Mouse (Mus musculus) heart, embryonic 10.5 days (tissue): Measurements from ENCODE around the gene Bmp4. TPM values are rescaled to one million over a fixed set of nuclear protein-coding genes. Genes with fewer than 3 reads are reported as not detected.

Experiments used
- DNase-seq: peaks from one replicate; pipeline ENCODE4 v3.0.0-alpha.2; 2017; ENCODE audit warnings: low spot score
- H3K27ac ChIP-seq: fragments of 300-500 bp; sonication (generic); 2 replicates; pipeline ENCODE4 v1.5.1; 2016; ENCODE audit warnings: mild to moderate bottlenecking
- H3K27me3 ChIP-seq: fragments of 300-500 bp; sonication (generic); 2 replicates; pipeline ENCODE4 v1.6.1; 2016; ENCODE audit warnings: mild to moderate bottlenecking; ENCODE audit not compliant: poor library complexity, insufficient read depth, severe bottlenecking
- H3K36me3 ChIP-seq: fragments of 300-500 bp; sonication (generic); 2 replicates; pipeline ENCODE4 v1.6.1; 2016; ENCODE audit warnings: mild to moderate bottlenecking, moderate library complexity
- H3K4me1 ChIP-seq: fragments of 300-500 bp; sonication (generic); 2 replicates; pipeline ENCODE4 v1.6.1; 2016; ENCODE audit warnings: mild to moderate bottlenecking
- H3K4me3 ChIP-seq: fragments of 300-500 bp; sonication (generic); 2 replicates; pipeline ENCODE4 v1.5.1; 2016; ENCODE audit warnings: mild to moderate bottlenecking, moderate library complexity
- H3K9me3 ChIP-seq: fragments of 300-500 bp; sonication (generic); 2 replicates; pipeline ENCODE4 v1.6.1; 2016; ENCODE audit warnings: mild to moderate bottlenecking, moderate library complexity
- WGBS: fragments of 180-500 bp; shearing (Covaris S2); methylation state at CpG from one replicate; pipeline ENCODE4 v1.1.7; 2016; 5-methylcytosine and 5-hydroxymethylcytosine counted together
- polyA plus RNA-seq: library from polyadenylated mRNA; unstranded; fragments of >200 nt; fragmentation: Nextera tagmentation; extraction: Ambion mirVana; gene quantifications from 2 replicates; pipeline ENCODE4 v1.2.1, GENCODE M21; 2016

Bmp4 gene
- polyA plus RNA-seq, 1 experiment from 2014 or later = 71.3 TPM

GRCm38 (mm10) chr14:46380286-46380721 is 10.2 kb downstream of the Bmp4 start:
- Histone ChIP-seq H3K4me1 (peaks cover 18% of the 10 kb centered on the region), H3K27me3 (peaks cover 40% of the 10 kb centered on the region), H3K27ac (peak overlapping the region; percentile 83), H3K36me3 (peaks cover 16% of the 10 kb centered on the region), H3K9me3 (no peaks in the 10 kb centered on the region), H3K4me3 (peak overlapping the region; percentile 65)
- no peak for DNase-seq
- WGBS = 7% methylated on average over 31 of the region's 31 CpGs

- peaks cover 15% of the 10 kb centered on the region for H3K4me1 ChIP-seq
- peak within 1 kb of the TSS; percentile 83 for H3K27ac ChIP-seq
- H3K27me3 ChIP-seq = peaks cover 38% of the 10 kb centered on the region
- H3K4me3 ChIP-seq = peak within 1 kb of the TSS; percentile 65
- no peaks in the 10 kb centered on the region for H3K9me3 ChIP-seq
- DNase-seq = no peak
- WGBS = 86% methylated on average over 12 of the region's 12 CpGs
- peaks cover 15% of the 10 kb centered on the region for H3K36me3 ChIP-seq
Measured at GRCm38 (mm10) chr14:46379285-46379684, 11.2 kb downstream of the Bmp4 start, which contains the start of gene Gm15217. Gm15217 (plus strand) TSS chr14:46379414.

- Histone ChIP-seq H3K27ac (no peak overlapping the region), H3K36me3 (no peaks in the 10 kb centered on the region), H3K27me3 (peaks cover 15% of the 10 kb centered on the region), H3K4me3 (no peak overlapping the region), H3K4me1 (peaks cover 10% of the 10 kb centered on the region), H3K9me3 (no peaks in the 10 kb centered on the region)
- no peak for DNase-seq
- 68% methylated on average over 5 of the region's 5 CpGs for WGBS
Measured at GRCm38 (mm10) chr14:46375796-46376195, 14.7 kb downstream of the Bmp4 start.

DNA sequence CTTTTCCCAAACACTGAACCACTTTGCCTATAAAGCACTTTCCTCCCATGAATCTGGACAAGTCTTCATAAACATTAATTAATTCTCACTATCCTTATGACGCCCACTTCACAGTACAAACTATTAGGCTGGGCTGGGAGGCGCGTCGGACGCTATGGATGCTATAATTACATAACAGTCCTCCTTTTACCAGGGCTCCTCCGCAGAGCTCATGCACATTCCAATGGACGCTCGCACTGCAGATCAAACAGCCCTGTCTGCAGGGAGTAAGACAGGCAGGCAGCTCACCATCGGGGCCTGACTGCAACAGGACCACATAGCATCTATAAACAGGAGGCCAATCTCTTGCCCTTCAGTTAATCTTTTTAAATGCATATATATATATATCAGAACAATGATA is 18.0 kb downstream of the Bmp4 start:
- DNase-seq = peak; percentile 79
- no peaks in the 10 kb centered on the region for H3K36me3 ChIP-seq
- H3K4me3 ChIP-seq = no peak overlapping the region
- H3K27ac ChIP-seq = no peak overlapping the region
- WGBS = 36% methylated on average over 9 of the region's 9 CpGs
- no peaks in the 10 kb centered on the region for H3K9me3 ChIP-seq
- H3K27me3 ChIP-seq = no peaks in the 10 kb centered on the region
- no peaks in the 10 kb centered on the region for H3K4me1 ChIP-seq

DNA sequence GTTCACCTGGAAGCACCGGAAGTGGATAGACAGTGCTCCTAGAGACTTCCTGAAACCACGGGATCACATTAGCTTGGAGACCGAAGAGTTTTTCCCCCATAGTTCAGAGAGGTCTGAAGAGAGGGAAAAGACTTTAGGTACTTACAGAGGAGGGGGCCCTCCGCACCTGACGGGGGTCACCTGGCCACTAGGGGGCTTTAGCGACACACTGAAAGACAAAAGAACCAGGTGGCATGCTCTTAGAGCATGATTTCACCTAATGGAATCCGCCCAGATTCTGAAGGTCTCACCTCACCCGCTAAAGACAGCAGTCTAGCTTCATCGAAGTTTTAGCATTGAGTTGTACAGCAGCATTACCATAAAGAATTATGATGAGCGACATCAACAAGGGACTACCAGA is 27.3 kb downstream of the Bmp4 start:
- Histone ChIP-seq H3K9me3 (no peaks in the 10 kb centered on the region), H3K4me3 (no peak overlapping the region), H3K27me3 (0 out of 2 replicates have a peak, but pooled peaks cover 7% of the 10 kb centered on the region), H3K4me1 (0 out of 2 replicates have a peak, but pooled peaks cover 5% of the 10 kb centered on the region), H3K27ac (no peak overlapping the region), H3K36me3 (no peaks in the 10 kb centered on the region)
- WGBS = 29% methylated on average over 10 of the region's 10 CpGs
- no peak for DNase-seq

- Histone ChIP-seq H3K9me3 (no peaks in the 10 kb centered on the region), H3K36me3 (no peaks in the 10 kb centered on the region), H3K27ac (no peak overlapping the region), H3K27me3 (0 out of 2 replicates have a peak, but pooled peaks cover 7% of the 10 kb centered on the region), H3K4me1 (no peaks in the 10 kb centered on the region), H3K4me3 (no peak overlapping the region)
- DNase-seq = no peak
- 84% methylated on average over 8 of the region's 8 CpGs for WGBS
Measured at GRCm38 (mm10) chr14:46357696-46358095, 32.8 kb downstream of the Bmp4 start.

DNA sequence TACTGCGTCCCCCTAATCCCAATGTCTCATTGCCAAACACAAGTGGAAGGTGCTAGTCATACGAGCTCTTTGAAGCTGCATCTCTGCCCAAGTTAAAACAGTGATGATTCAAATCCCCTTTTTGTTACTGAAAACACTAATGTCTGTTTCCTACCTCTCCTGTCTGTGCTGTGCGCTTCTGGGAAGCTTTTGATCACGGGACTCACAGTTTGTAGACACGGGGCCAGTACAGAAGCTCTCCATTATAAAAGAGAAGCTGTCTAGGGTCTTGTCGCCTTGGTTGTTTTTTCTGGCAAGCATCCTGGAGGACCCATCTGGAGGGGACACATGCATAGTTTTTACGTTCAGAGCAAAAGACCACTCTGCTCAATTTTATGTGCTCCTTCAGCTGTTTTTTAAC is 33.2 kb downstream of the Bmp4 start:
- H3K4me3 ChIP-seq = no peak overlapping the region
- H3K9me3 ChIP-seq = no peaks in the 10 kb centered on the region
- 78% methylated on average over 7 of the region's 7 CpGs for WGBS
- H3K4me1 ChIP-seq = no peaks in the 10 kb centered on the region
- no peak overlapping the region for H3K27ac ChIP-seq
- 0 out of 2 replicates have a peak, but pooled peaks cover 7% of the 10 kb centered on the region for H3K27me3 ChIP-seq
- no peaks in the 10 kb centered on the region for H3K36me3 ChIP-seq
- DNase-seq = no peak

GRCm38 (mm10) chr14:46344750-46345149 is 45.7 kb downstream of the Bmp4 start:
- Histone ChIP-seq H3K27ac (no peak overlapping the region), H3K36me3 (no peaks in the 10 kb centered on the region), H3K4me1 (no peaks in the 10 kb centered on the region), H3K9me3 (peaks cover 4% of the 10 kb centered on the region), H3K27me3 (no peaks in the 10 kb centered on the region), H3K4me3 (no peak overlapping the region)
- DNase-seq = no peak

- Histone ChIP-seq H3K9me3 (no peaks in the 10 kb centered on the region), H3K36me3 (no peaks in the 10 kb centered on the region), H3K27me3 (no peaks in the 10 kb centered on the region), H3K27ac (no peak overlapping the region), H3K4me3 (no peak overlapping the region), H3K4me1 (no peaks in the 10 kb centered on the region)
- WGBS = 61% methylated on average over 11 of the region's 11 CpGs
- no peak for DNase-seq
Measured at GRCm38 (mm10) chr14:46338801-46339200, 51.7 kb downstream of the Bmp4 start.

Other genes with a start within 250 kb of the Bmp4 start
- gene Gm15217, start 11.3 kb downstream of the Bmp4 start, polyA plus RNA-seq = 0.87 TPM in 1 of 2 replicates, not detected in the other